Mouse (Mus musculus) liver, embryonic 14.5 days (tissue): ENCODE measurements around the gene Utp14b.

Source experiments
- CTCF ChIP-seq: IDR thresholded peaks from 2 replicates; pipeline ENCODE4 v1.5.1; 2016; ENCODE audit warnings: antibody characterized with exemption, low read depth, control low read depth
- EP300 ChIP-seq: IDR thresholded peaks from 2 replicates; pipeline ENCODE4 v1.6.1; 2016; ENCODE audit warnings: antibody characterized with exemption, low read depth

- TF ChIP-seq CTCF: no peak
- no peak for TF ChIP-seq EP300
Measured at GRCm38 (mm10) chr1:78664326-78664725, 6.5 kb downstream of the Utp14b start.
